Mouse (Mus musculus) heart, adult 2 months (tissue): ENCODE data around the gene Slit1. TPM values are rescaled to one million over a fixed set of nuclear protein-coding genes. Genes with fewer than 3 reads are reported as not detected.

Experiments used
- DNase-seq, 2 experiments: peaks; one replicate each; pipeline ENCODE4 v3.0.0; 2021
- H3K27ac ChIP-seq: fragments of 200-600 bp; 2 replicates; pipeline ENCODE4 v1.8.1; 2022
- H3K27me3 ChIP-seq: fragments of 200-500 bp; 2 replicates; pipeline ENCODE4 v1.6.1; 2012; ENCODE audit warnings: mild to moderate bottlenecking, low read length, inconsistent platforms, mixed read lengths; ENCODE audit not compliant: control insufficient read depth, insufficient read depth
- H3K36me3 ChIP-seq: fragments of 200-500 bp; 2 replicates; pipeline ENCODE4 v1.6.1; 2012; ENCODE audit warnings: low read length, inconsistent platforms; ENCODE audit not compliant: control insufficient read depth, insufficient read depth
- H3K4me1 ChIP-seq: fragments of 200-500 bp; 2 replicates; pipeline ENCODE4 v1.6.1; 2011; ENCODE audit warnings: low read length; ENCODE audit not compliant: control insufficient read depth, insufficient read depth
- H3K4me3 ChIP-seq: fragments of 200-600 bp; 2 replicates; pipeline ENCODE4 v1.8.1; 2022
- H3K79me2 ChIP-seq: fragments of 200-500 bp; replicated peaks from 2 replicates; pipeline ENCODE4 v1.6.1; 2012; ENCODE audit warnings: mild to moderate bottlenecking, inconsistent platforms, low read length, moderate library complexity, mixed read lengths; ENCODE audit not compliant: control insufficient read depth, insufficient read depth
- H3K9ac ChIP-seq: fragments of 200-500 bp; 2 replicates; pipeline ENCODE4 v1.6.1; 2012; ENCODE audit warnings: low read depth, mild to moderate bottlenecking, control low read depth, inconsistent platforms, low read length, mixed read lengths
- CTCF ChIP-seq: fragments of 200-600 bp; IDR thresholded peaks from 2 replicates; pipeline ENCODE4 v1.8.1; 2022; ENCODE audit warnings: antibody characterized with exemption, mild to moderate bottlenecking, moderate library complexity
- EP300 ChIP-seq: fragments of 200-500 bp; IDR thresholded peaks from 2 replicates; pipeline ENCODE4 v1.6.1; 2011; ENCODE audit warnings: low read depth, low read length, control low read depth; ENCODE audit not compliant: insufficient read depth
- POLR2A ChIP-seq: fragments of 200-500 bp; IDR thresholded peaks from 2 replicates; pipeline ENCODE4 v1.6.1; 2011; ENCODE audit warnings: mild to moderate bottlenecking, low read depth, low read length, control low read depth; ENCODE audit not compliant: insufficient read depth
- WGBS: fragments of 180-500 bp; shearing (Covaris S2); methylation state at CpG from one replicate; pipeline ENCODE4 v1.1.7; 2018; 5-methylcytosine and 5-hydroxymethylcytosine counted together
- intact Hi-C: fragments of 180-260 bp; cut with DNase I; formaldehyde crosslinking; loops from one replicate; pipeline ENCODE4 v1.15.1; 2025
- polyA plus RNA-seq: library from polyadenylated mRNA; depleted of rRNA; stranded (reverse); fragments of >200 nt; gene quantifications from 2 replicates; pipeline ENCODE4 v1.2.3, GENCODE M21; 2012
- total RNA-seq, 2 experiments: library from RNA; stranded (reverse); gene quantifications; 2 replicates each; pipeline ENCODE4 v1.2.3; 2021

Gene Slit1
- total and polyA plus RNA-seq, 3 experiments = 0.05 to 0.07 (median 0.06) TPM

DNA sequence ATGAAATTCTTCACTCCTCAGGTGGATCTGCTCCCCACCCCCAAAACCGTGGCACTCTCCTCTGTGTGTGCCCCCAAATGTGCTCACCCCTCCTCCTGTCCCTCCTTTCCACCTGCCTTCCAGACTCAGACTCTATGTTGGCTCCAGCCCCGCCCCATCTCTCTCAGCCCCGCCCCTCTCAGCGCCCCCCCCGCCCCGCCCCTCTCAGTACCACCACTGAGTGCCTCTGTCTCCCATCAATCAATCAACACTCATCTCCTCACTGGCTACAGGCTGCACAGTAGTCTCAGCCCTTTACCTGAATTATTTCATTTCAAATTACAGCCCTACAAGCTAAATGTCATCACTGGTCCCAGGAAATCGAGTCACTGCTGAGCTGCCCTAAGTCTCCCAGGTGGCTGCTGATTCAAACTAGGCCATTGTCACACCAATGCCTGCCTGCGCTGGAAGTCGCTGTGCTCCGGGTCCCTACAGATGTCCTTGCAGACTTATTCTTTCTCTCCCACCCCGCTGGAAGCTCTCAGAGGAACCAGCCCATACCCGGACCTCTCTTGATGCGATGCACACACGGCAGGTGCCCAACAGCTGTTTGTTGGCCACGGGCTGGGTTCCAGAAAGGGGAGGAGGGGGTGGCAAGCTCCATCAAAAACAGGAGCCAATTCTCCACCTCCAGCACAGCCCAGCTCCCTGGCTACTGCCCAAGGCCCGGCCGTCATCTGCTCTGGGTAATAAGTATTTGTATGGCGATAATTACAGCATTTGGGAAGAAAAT is 5.6 kb downstream of the Slit1 start:
- H3K79me2 ChIP-seq = no peaks in the 10 kb centered on the region
- no peaks in the 10 kb centered on the region for H3K36me3 ChIP-seq
- no peak overlapping the region for H3K27ac ChIP-seq
- WGBS = 5% methylated on average over 18 of the region's 18 CpGs
- no peak for DNase-seq
- intact Hi-C loops = no loop called here
- H3K4me3 ChIP-seq = no peak overlapping the region
- no peaks in the 10 kb centered on the region for H3K4me1 ChIP-seq
- H3K27me3 ChIP-seq = peaks cover 3% of the 10 kb centered on the region; the same call in 1 of the 2 replicates
- TF ChIP-seq CTCF = no peak
- no peak for TF ChIP-seq EP300
- TF ChIP-seq POLR2A = no peak
- no peak overlapping the region for H3K9ac ChIP-seq

- H3K27ac ChIP-seq = no peak overlapping the region
- WGBS = 37% methylated on average over 10 of the region's 10 CpGs
- H3K36me3 ChIP-seq = no peaks in the 10 kb centered on the region
- 0 out of 2 replicates have a peak, but pooled peaks cover 3% of the 10 kb centered on the region for H3K27me3 ChIP-seq
- no peaks in the 10 kb centered on the region for H3K79me2 ChIP-seq
- H3K9ac ChIP-seq = no peak overlapping the region
- H3K4me3 ChIP-seq = no peak overlapping the region
- intact Hi-C loops = no loop called here
- DNase-seq = no peak
- no peaks in the 10 kb centered on the region for H3K4me1 ChIP-seq
- TF ChIP-seq POLR2A = no peak
- TF ChIP-seq EP300 = no peak
- TF ChIP-seq CTCF = no peak
These were observed 8.8 kb downstream of the Slit1 start for GRCm38 (mm10) chr19:41734685-41735084.

GRCm38 (mm10) chr19:41725491-41725890 is 18.0 kb downstream of the Slit1 start:
- no peaks in the 10 kb centered on the region for H3K36me3 ChIP-seq
- H3K9ac ChIP-seq = no peak overlapping the region
- H3K4me1 ChIP-seq = no peaks in the 10 kb centered on the region
- no peak for TF ChIP-seq CTCF
- no peak for TF ChIP-seq EP300
- no peak for TF ChIP-seq POLR2A
- intact Hi-C loops = no loop called here
- DNase-seq = no peak
- H3K27me3 ChIP-seq = no peaks in the 10 kb centered on the region
- H3K27ac ChIP-seq = no peak overlapping the region
- no peaks in the 10 kb centered on the region for H3K79me2 ChIP-seq
- no peak overlapping the region for H3K4me3 ChIP-seq
- 68% methylated on average over 2 of the region's 2 CpGs for WGBS

- no peak for DNase-seq
- Histone ChIP-seq H3K79me2 (no peaks in the 10 kb centered on the region), H3K9ac (no peak overlapping the region), H3K27me3 (no peaks in the 10 kb centered on the region), H3K36me3 (no peaks in the 10 kb centered on the region), H3K4me1 (no peaks in the 10 kb centered on the region), H3K27ac (no peak overlapping the region), H3K4me3 (no peak overlapping the region)
- TF ChIP-seq CTCF = no peak
- no peak for TF ChIP-seq POLR2A
- intact Hi-C loops = no loop called here
- WGBS = 43% methylated on average over 9 of the region's 9 CpGs
These were observed 18.5 kb downstream of the Slit1 start for GRCm38 (mm10) chr19:41724831-41725470.

DNA sequence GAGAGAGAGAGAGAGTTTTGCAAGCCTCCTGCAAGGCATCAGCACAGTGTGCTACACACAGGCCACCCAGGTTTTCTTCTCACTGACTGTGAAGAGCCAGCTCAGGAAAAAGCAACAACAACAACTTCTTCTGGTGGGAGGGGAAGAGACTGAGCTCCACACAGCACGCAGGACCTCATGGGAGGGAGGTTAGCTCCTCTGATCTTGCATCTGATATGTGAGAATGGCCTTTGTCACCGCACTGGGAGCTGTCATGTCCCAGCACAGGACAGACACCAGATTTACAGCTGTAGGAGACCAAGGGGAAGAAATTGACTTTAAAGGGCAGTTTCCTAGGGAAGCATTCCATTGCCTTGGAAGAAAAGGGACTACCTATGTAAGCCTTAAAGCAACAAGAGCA is 20.1 kb downstream of the Slit1 start:
- WGBS = 17% methylated on average over 2 of the region's 2 CpGs
- TF ChIP-seq CTCF = no peak
- TF ChIP-seq EP300 = no peak
- TF ChIP-seq POLR2A = no peak

DNA sequence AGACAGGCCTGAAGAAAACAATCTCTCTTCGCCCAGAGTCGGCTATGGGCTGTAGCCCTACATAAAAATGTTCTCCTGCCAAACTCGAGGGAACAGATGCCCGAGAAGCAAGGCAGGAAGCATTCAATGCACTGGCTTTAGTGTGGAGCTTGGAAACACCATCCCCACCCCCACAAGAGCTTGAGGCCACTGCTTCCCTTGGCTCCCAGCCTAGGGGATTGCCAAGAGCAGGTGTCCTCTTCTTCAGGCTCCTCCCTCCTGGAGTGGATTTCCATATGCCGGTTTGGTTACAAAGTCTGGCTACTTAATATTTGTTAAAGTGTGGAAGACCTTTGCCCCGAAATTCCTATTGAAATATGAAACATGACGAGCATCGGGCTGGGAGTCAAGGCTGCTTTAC is 24.0 kb downstream of the Slit1 start:
- TF ChIP-seq POLR2A = no peak
- TF ChIP-seq EP300 = no peak
- TF ChIP-seq CTCF = no peak
- H3K4me1 ChIP-seq = no peaks in the 10 kb centered on the region
- no peak for DNase-seq
- H3K9ac ChIP-seq = no peak overlapping the region
- H3K36me3 ChIP-seq = no peaks in the 10 kb centered on the region
- 63% methylated on average over 8 of the region's 8 CpGs for WGBS
- no peaks in the 10 kb centered on the region for H3K27me3 ChIP-seq
- intact Hi-C loops = no loop called here
- H3K79me2 ChIP-seq = no peaks in the 10 kb centered on the region
- H3K27ac ChIP-seq = no peak overlapping the region
- H3K4me3 ChIP-seq = no peak overlapping the region

More for the DNA sequence above, 20.1 kb downstream of the Slit1 start:
- no peaks in the 10 kb centered on the region for H3K4me1 ChIP-seq
- H3K79me2 ChIP-seq = no peaks in the 10 kb centered on the region
- no peaks in the 10 kb centered on the region for H3K36me3 ChIP-seq
- no peak overlapping the region for H3K9ac ChIP-seq
- intact Hi-C loops = no loop called here
- H3K4me3 ChIP-seq = no peak overlapping the region
- no peak overlapping the region for H3K27ac ChIP-seq
- no peaks in the 10 kb centered on the region for H3K27me3 ChIP-seq
- DNase-seq = no peak
